Mouse (Mus musculus) gastrocnemius, adult 2 months (tissue): Measurements from ENCODE around the gene Ccdc167. TPM values are rescaled to one million over a fixed set of nuclear protein-coding genes. Genes with fewer than 3 reads are reported as not detected.

ENCODE experiments used
- DNase-seq: peaks from one replicate; pipeline ENCODE4 v3.0.0; 2022
- H3K27ac ChIP-seq: fragments of 200-600 bp; 2 replicates; pipeline ENCODE4 v1.8.1; 2022; ENCODE audit warnings: mild to moderate bottlenecking
- H3K4me3 ChIP-seq: fragments of 200-600 bp; 2 replicates; pipeline ENCODE4 v1.8.1; 2022; ENCODE audit warnings: mild to moderate bottlenecking, moderate library complexity
- CTCF ChIP-seq: fragments of 200-600 bp; IDR thresholded peaks from 2 replicates; pipeline ENCODE4 v1.8.1; 2022; ENCODE audit warnings: antibody characterized with exemption, mild to moderate bottlenecking, moderate library complexity
- intact Hi-C: fragments of 180-260 bp; cut with DNase I; formaldehyde crosslinking; loops from one replicate; pipeline ENCODE4 v1.15.1; 2025
- total RNA-seq, 2 experiments: library from RNA; stranded (reverse); gene quantifications; 2 replicates each; pipeline ENCODE4 v1.2.3; 2021

The Ccdc167 gene
- total RNA-seq, 2 experiments from 2014 or later, result 6.3 to 7.8 TPM

DNA sequence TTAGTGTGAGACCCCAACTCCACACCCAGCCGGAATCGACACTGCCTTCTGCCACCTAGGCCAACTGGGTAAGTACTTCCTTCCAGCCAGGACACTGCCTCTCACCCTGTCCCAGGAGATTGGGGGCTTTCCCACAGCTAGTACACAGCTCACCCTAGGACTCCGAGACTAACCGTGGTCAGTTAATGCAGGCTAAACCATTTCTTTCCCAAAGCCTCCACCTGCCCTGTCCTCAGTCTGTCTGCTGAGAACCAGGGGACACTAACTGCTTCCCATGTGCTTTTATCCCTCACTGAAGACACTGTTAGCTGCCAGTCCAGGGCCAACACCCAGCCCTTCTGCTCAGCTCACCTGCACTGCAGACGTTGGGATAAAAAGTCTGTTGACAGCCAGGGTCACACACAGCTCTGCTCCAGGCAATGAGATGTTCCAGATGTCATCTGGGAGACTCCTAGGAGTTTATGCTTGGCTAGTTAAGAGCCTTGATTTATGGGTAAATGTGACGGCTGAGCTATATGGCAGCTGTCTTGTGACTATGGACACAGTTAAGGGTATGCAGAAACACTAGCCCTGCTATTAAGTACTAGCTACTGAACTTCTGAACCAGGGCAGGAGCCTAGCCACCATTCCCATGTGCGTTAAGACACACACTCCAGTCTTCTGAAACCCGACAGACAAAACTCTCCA lies 5.0 kb downstream of the Ccdc167 start:
- TF ChIP-seq CTCF, result no peak
- H3K4me3 ChIP-seq, result no peak overlapping the region
- intact Hi-C loops, result no loop called here
- DNase-seq, result no peak
- H3K27ac ChIP-seq, result no peak overlapping the region

DNA sequence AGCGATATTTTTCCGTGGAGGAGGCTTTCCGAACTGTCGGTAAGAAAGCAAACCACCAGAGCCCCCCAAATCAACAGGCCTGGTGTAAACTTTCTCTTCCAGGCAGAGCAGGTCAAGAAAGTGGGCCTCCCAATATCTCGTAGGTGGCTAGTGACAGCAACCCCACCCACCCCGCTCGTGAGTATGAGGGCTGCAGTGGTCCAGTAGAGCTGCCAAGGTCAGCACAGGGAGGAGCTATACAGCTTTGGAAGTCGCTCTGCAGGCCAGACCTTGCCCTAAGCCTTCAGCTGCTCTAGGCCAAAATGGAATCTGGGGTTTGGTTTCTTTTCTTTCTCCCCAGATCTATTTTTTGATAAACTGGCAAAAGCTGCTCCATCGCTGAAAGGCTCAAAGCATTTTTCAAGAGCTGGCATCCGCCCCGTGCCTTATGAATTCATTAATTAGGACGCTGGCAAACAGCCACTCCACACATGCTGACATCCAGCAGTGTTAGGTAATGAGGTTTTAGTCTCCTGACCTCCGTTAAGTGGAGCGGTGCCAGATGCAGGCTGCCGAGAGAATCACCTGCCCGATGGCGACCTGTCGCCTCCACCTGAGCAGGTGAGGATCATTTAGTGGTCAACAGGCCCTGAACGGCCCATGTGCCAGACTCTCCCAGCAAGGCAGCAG lies 5.6 kb downstream of the Ccdc167 start:
- Histone ChIP-seq H3K4me3 (no peak overlapping the region), H3K27ac (no peak overlapping the region)
- no peak for DNase-seq
- TF ChIP-seq CTCF, result no peak
- intact Hi-C loops, result no loop called here

DNA sequence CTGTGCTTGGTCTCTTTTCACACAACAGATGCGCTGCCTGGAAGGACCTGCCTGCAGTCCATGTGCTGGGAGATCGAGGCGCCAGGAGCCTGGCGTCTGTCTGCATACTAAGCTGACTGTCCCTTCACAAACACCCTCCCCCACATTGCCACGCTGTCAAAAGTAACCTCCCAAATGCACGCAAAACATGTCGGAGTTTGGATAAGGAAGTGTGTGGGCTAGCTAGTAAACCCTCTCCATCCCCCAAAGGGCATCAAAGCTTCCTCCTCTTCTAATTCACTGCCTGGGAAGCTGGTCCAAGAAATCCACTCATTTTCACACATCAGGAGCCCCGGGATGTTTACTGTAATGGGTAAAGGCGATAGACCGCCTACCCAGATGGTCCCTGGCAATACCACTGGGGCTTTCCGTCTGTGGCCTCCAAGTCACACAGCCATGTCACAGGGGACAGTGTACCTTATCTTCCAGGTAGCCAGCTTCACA lies 6.2 kb downstream of the Ccdc167 start:
- no peak for TF ChIP-seq CTCF
- H3K27ac ChIP-seq, result no peak overlapping the region
- intact Hi-C loops, result no loop called here
- DNase-seq, result no peak
- no peak overlapping the region for H3K4me3 ChIP-seq

DNA sequence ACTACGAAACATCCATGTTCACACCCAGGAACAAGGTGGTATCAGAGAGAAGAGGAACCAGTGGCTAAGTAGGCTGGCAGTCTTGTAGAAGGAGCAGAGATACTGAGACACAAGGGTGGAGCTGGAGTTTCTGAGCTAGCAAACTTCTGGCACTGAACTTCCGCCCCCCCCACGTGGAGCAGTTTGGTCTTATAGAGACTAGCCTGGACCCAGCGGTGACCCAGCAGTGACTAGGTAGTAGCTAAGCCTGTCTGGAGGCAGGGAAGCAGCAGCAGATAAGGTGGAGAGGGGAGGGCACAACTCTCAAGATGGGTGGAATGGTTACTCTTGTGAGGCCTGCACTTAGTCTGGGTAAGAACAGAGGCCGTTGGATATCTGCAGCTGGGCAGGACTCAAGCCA lies 8.1 kb downstream of the Ccdc167 start:
- no peak for DNase-seq
- intact Hi-C loops, result loop anchor here (5.0 to 10.0 kb wide), 2 partner anchors 64 to 176 kb away; no protein-coding TSS in a partner anchor
- H3K4me3 ChIP-seq, result no peak overlapping the region
- no peak overlapping the region for H3K27ac ChIP-seq
- TF ChIP-seq CTCF, result no peak

DNA sequence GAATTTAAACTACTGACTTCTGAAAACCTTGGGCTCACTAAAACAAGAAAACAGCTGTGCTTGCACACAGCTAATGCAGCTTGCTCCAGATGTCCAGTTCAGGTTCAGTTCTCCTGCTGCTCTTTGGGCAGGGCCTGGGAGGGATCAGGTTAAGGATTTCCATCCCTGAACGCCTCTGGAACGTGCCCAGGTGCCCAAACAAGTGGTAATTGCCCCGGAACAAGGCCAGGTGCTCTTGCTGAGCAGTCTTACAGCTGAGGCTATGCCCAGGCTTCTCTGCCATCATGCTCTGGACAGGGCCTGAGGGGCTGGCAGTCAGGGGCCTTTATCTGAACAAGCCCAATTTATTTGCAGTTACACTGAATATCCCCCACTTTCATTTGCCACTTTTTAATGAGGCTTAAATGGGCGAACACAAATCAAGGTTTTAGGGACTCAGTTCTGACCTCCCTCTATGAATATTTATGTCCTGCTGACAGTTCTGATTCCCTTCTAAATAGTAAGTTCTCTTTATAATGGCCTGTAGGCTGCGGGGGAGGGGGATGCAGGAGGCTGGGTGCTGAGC lies 9.8 kb downstream of the Ccdc167 start:
- Histone ChIP-seq H3K4me3 (no peak overlapping the region), H3K27ac (no peak overlapping the region)
- no peak for DNase-seq
- no peak for TF ChIP-seq CTCF
- intact Hi-C loops, result loop anchor here (5.0 to 10.0 kb wide), 2 partner anchors 65 to 178 kb away; no protein-coding TSS in a partner anchor

DNA sequence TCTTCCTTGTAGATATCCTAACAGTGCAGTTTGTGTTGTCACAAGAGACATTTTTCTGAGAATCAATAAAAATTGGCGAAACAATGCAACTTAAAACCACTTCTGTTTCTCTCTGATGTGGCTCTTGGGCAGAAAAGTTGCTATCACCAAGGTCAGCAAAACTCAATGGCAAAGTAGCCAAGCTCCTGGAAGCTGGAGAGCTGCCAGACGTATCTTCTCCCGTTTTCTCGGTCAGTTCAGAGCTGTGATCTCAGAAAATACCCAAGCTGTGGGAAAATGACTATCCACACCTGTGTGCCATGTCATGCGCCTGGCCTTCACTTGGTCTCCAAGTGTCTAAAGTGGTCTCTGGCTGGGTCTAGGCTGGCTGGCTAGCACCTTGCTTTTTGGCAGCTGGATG lies 11.0 kb downstream of the Ccdc167 start:
- TF ChIP-seq CTCF, result no peak
- intact Hi-C loops, result loop anchor here (5.0 to 10.0 kb wide), 2 partner anchors 66 to 179 kb away; no protein-coding TSS in a partner anchor
- no peak for DNase-seq
- Histone ChIP-seq H3K27ac (no peak overlapping the region), H3K4me3 (no peak overlapping the region)

DNA sequence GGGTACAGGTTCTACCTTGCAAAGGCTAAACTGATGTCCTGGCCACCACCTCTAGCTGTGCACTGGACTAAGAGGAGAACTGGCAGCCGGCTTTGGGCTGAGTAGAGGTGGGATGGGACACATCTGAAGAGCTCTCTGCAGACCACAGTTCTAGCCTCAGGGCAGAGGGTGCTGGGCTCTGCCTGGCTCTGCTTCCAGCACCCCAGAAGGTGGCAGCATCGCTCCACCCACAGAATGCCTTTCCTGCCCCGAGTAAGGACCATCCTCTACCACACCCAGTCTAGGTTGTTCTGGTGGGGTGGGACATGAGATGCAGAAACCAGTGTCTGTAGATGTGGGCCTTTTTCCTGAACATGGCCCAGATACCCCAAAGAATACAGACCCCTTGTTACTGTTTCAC lies 12.1 kb downstream of the Ccdc167 start:
- intact Hi-C loops, result loop anchor here (5.0 to 10.0 kb wide), 2 partner anchors 68 to 180 kb away; no protein-coding TSS in a partner anchor
- DNase-seq, result peak; percentile 54
- Histone ChIP-seq H3K27ac (no peak overlapping the region), H3K4me3 (no peak overlapping the region)
- peak; percentile 77 for TF ChIP-seq CTCF

DNA sequence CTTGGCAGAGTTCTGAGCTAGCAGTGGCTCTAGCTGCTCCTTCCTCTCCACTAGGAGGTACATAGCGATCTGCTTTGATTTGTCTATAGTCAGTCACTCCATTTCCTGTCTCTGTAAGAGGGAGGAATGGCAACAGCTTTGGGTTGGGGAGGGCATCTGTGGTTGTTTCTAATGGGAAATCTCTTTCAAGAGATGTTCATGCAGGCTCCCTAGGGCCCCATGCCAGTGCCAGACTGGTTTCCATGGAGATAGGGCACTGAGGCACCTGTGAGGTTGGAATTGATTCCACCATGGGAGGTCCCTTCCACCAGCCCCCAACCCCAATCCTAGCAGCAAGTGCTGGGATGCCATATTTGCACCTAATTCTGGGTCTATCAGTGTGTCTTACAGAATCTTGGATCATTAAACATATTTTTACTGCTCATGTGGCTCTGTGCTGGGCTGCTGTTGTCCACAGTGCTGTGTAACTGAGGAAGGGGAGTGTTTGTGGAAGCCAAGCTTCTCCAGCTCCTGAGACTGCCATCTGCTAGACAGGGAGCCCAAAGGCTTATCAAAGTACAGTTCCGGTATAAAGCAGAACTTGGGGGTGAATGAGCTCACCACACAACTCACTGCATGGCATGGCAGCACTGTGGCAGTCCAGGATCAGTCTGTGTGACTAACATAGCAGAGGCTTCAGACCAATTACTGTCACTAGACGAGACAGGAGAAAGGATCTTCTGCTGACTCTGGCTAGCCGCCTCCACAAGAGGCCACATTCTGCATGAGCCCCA lies 13.7 kb downstream of the Ccdc167 start:
- DNase-seq, result no peak
- Histone ChIP-seq H3K4me3 (no peak overlapping the region), H3K27ac (no peak overlapping the region)
- TF ChIP-seq CTCF, result no peak
- intact Hi-C loops, result loop anchor here (10.0 kb wide), 1 partner anchor 182 kb away; no protein-coding TSS in a partner anchor

DNA sequence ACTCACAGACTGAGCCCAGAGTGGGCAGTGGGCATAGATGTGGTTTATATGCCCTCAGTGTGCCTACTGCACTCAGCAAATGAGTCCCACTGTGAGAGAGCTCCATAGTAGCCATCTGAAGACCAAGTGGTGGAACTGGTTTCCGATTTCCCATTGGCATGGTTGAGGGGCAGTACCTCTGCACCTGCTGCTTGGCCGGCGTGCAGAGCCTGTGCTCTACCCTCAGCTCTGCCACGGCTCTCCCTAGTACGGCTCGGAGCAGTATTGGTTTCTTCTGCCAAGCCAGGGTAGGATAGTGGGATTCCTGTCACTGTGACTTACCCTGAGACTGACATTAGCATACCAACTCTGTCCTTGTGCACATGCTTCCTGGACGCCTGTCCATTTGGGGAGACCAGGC lies 16.3 kb downstream of the Ccdc167 start:
- Histone ChIP-seq H3K4me3 (no peak overlapping the region), H3K27ac (peak overlapping the region; percentile 66)
- DNase-seq, result peak; percentile 80
- TF ChIP-seq CTCF, result no peak
- intact Hi-C loops, result loop anchor here (10.0 kb wide), 1 partner anchor 184 kb away; no protein-coding TSS in a partner anchor

DNA sequence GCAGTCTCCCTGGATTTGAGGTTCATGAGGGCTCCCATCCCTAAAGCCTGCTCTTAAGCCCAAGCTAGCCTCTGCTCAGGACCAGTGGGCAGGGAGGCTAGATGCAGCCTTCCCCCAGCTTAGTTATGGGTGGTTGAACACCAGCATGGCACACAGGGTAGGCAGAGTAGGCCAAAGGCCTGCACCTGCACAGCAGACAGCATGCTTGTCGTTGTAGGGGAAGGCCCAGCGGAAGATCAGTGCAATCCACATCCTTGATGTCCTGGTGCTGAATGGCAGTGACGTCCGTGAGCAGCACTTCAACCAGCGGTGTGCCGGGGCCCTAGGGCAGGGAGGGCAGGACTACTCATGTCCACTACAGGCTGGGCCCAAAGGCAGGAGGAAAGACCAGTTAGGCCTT lies 18.4 kb downstream of the Ccdc167 start:
- TF ChIP-seq CTCF, result no peak
- no peak overlapping the region for H3K27ac ChIP-seq
- DNase-seq, result no peak
- intact Hi-C loops, result no loop called here
- no peak overlapping the region for H3K4me3 ChIP-seq

DNA sequence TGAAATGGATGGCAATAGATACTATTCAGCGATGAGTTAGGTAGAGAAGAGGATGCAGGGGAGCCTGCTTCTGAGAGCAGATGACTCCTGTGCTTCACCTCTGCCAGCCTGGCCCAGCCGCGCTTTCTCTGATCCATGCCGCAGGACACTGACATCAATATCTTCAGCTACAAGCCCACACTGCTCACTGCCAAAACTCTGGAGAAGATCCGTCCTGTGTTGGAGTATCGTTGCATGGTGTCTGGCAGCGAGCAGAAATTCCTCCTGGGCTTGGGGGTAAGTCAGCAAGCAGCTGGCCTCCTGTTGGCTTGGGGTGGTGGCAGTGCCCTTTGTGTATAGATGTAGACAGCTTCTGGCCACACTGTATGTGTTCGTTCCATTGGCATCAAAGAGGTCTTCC lies 19.9 kb downstream of the Ccdc167 start:
- Histone ChIP-seq H3K27ac (peak overlapping the region; percentile 51), H3K4me3 (no peak overlapping the region)
- DNase-seq, result peak; percentile 79
- no peak for TF ChIP-seq CTCF
- intact Hi-C loops, result no loop called here

DNA sequence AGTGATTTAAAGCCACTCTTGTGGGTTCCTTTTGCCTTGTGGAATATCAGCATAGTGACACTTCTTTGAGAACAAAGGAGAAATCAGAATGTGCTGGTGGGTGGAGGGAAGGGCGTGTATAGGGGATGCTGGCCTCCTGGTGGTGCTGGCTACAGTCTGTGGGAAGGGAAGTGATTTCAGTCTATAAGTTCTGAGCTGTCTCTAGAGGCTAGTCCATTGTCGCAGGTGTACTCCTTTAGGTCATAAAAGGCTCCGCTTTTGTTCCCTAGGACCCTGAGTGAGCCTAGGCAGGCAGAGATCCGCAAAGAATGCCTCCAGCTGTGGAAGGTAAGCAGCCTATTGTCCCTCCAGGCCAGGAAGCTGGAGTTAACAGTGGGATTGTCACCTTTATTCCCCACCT lies 22.3 kb downstream of the Ccdc167 start:
- DNase-seq, result no peak
- intact Hi-C loops, result no loop called here
- TF ChIP-seq CTCF, result no peak
- H3K27ac ChIP-seq, result no peak overlapping the region
- H3K4me3 ChIP-seq, result no peak overlapping the region
